Mouse (Mus musculus): ENCODE data around the gene Pick1. TPM values are rescaled to one million over a fixed set of nuclear protein-coding genes. Genes with fewer than 3 reads are reported as not detected.
A peak's percentile ranks its signal among the peaks of the same experiment; 100 is the strongest.

Pick1 gene
- polyA plus RNA-seq, 1 experiment from 2014 or later = 36.5 TPM

DNA sequence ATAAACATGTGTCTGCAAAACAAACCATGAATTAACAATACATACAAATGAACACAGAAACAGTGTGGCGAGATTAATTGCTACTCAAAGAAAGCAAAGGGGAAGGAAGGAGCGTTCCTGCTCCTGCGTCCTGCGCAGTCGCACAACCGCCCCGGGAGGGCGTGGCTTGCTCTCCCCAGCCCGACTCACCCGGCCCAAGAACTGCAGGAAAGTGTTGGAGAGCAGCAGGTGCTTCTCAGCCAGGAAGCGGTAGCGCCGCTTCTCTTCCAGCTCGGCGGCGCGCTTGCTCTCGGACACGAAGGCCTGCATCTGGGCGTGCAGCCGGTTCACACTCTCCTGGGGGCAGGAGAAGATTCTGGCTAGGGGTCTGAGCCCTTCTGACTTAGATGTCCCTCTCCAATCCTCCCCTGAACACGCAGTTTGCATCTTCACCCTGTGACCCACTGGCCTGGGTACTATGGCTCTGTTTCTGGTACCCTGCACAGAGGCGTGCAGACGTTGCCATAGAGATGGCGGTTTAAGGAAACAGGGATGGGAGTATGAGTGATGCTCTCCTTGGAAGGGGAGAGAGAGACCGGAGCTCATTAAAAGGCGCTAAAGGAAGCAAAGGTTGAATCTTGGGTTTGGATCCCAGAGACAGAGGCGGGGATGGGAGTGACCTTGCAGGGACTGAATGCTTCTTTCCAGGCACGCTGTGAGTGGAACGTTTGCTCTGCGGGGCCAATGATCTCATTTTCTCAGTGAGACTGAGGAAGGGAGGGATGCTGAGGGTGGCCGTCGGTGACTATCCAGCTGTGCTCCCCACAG lies 41.5 kb downstream of the Pick1 start:
- peaks cover 10% of the 10 kb centered on the region for H3K4me1 ChIP-seq (ENCODE audit: control insufficient read depth, insufficient read depth, low read length)
- no peaks in the 10 kb centered on the region for H3K9me3 ChIP-seq (replicated peaks; ENCODE audit: control insufficient read depth, low read length)
- H3K4me3 ChIP-seq (ENCODE audit: low read length) = peak overlapping the region; percentile 51
- peak; percentile 77 for ATAC-seq (replicated peaks; ENCODE audit: extremely low read depth, insufficient read depth, low FRiP score)
- peak overlapping the region; percentile 70 for H3K9ac ChIP-seq (ENCODE audit: low read length)
- H3K27me3 ChIP-seq (ENCODE audit: control insufficient read depth, insufficient read depth, low read length) = peaks cover 4% of the 10 kb centered on the region; the same call in 1 of the 2 replicates
- H3K36me3 ChIP-seq (ENCODE audit: control insufficient read depth, insufficient read depth) = no peaks in the 10 kb centered on the region
- peak overlapping the region; percentile 85 for H3K4me2 ChIP-seq (ENCODE audit: low read depth, low read length)
- 2% methylated on average over 33 of the region's 33 CpGs for WGBS
- peak overlapping the region; percentile 59; the same call in 1 of the 2 replicates for H3K27ac ChIP-seq (ENCODE audit: low read length)

DNA sequence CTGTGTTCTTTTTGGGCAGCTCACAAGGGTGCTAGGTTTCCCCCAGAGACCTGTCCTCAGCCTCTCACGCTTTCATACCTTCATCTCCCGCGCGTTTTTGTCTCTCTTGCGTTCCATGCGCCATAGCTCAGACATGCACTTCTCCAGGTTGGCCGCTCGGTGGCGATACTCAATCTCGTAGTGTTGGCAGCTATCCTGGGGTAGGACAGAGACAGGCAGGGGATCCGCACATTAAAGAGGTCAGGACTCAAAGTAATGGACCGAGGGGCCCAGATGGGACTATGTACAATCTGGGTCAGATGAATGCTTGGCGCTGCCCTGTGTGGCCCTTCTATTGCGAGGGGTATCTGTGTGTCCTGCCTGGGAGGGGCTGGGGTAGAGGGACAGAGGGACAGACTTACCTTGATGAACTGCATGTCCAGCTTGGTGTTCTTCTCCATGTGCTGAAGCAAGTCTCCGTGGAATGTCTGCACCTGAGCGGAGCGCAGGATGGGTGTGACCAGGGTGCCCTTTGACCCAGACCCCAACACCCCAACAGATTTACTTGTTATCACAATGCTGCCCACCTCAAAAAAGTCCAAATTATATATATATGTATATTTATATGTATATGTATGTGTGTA lies 42.3 kb downstream of the Pick1 start:
- Histone ChIP-seq H3K36me3 (ENCODE audit: control insufficient read depth, insufficient read depth) (no peaks in the 10 kb centered on the region), H3K27me3 (ENCODE audit: control insufficient read depth, insufficient read depth, low read length) (peaks cover 4% of the 10 kb centered on the region; the same call in 1 of the 2 replicates), H3K27ac (ENCODE audit: low read length) (no peak overlapping the region), H3K4me1 (ENCODE audit: control insufficient read depth, insufficient read depth, low read length) (peaks cover 10% of the 10 kb centered on the region), H3K9ac (ENCODE audit: low read length) (peak overlapping the region; percentile 70), H3K4me3 (ENCODE audit: low read length) (peak overlapping the region; percentile 51), H3K9me3 (replicated peaks; ENCODE audit: control insufficient read depth, low read length) (no peaks in the 10 kb centered on the region), H3K4me2 (ENCODE audit: low read depth, low read length) (peak overlapping the region; percentile 85)
- 19% methylated on average over 17 of the region's 17 CpGs for whole genome bisulfite sequencing
- no peak for ATAC-seq (replicated peaks; ENCODE audit: extremely low read depth, insufficient read depth, low FRiP score)

DNA sequence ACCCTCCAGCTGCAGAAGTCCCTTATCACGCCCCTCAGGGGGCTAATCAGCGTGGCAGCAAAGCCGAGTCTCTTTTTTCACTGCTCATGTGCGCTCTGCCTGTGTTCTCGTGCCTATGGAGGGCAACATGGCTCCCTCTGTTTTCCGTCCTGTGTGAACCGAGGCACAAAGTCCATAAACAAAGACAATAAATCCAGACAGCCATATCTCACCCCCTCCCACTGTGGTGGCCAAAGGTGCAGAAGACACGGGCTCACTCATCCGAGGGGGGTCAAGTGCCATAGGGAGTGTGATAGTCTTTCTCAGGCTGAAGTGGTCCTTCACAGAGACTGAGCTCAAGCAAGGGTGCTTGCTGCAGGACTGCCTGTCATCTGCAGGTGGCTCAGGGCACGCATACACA lies 44.0 kb downstream of the Pick1 start:
- 53% methylated on average over 10 of the region's 10 CpGs for WGBS
- peaks cover 4% of the 10 kb centered on the region; the same call in 1 of the 2 replicates for H3K27me3 ChIP-seq (ENCODE audit: control insufficient read depth, insufficient read depth, low read length)
- no peaks in the 10 kb centered on the region for H3K9me3 ChIP-seq (replicated peaks; ENCODE audit: control insufficient read depth, low read length)
- no peak overlapping the region for H3K4me2 ChIP-seq (ENCODE audit: low read depth, low read length)
- no peak overlapping the region for H3K9ac ChIP-seq (ENCODE audit: low read length)
- no peak overlapping the region for H3K4me3 ChIP-seq (ENCODE audit: low read length)
- no peak overlapping the region for H3K27ac ChIP-seq (ENCODE audit: low read length)
- peaks cover 10% of the 10 kb centered on the region for H3K4me1 ChIP-seq (ENCODE audit: control insufficient read depth, insufficient read depth, low read length)
- no peak for ATAC-seq (replicated peaks; ENCODE audit: extremely low read depth, insufficient read depth, low FRiP score)
- H3K36me3 ChIP-seq (ENCODE audit: control insufficient read depth, insufficient read depth) = no peaks in the 10 kb centered on the region

DNA sequence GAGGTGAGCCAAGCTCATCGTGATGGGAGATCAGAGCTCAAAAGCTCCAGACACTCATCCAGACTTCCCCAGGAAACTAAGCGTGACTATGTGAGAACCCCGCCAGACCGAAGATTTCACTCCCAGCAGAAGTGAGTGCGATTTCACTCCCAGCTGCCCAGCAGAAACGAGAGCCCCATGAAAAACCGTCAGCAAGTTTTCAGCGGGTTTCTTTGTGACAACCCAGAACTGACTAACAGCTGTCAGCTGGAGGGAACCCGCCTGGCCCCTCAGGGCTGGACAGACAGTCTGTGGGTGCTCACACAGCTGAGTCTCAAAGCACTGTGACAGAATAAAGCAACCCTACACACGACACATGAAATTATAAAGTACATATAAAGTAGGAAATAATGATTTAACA lies 48.8 kb downstream of the Pick1 start:
- Histone ChIP-seq H3K27ac (ENCODE audit: low read length) (no peak overlapping the region), H3K4me3 (ENCODE audit: low read length) (no peak overlapping the region), H3K36me3 (ENCODE audit: control insufficient read depth, insufficient read depth) (no peaks in the 10 kb centered on the region), H3K4me1 (ENCODE audit: control insufficient read depth, insufficient read depth, low read length) (peaks cover 5% of the 10 kb centered on the region), H3K4me2 (ENCODE audit: low read depth, low read length) (no peak overlapping the region), H3K9me3 (replicated peaks; ENCODE audit: control insufficient read depth, low read length) (no peaks in the 10 kb centered on the region), H3K9ac (ENCODE audit: low read length) (no peak overlapping the region), H3K27me3 (ENCODE audit: control insufficient read depth, insufficient read depth, low read length) (no peaks in the 10 kb centered on the region)
- 54% methylated on average over 10 of the region's 10 CpGs for WGBS
- no peak for ATAC-seq (replicated peaks; ENCODE audit: extremely low read depth, insufficient read depth, low FRiP score)

DNA sequence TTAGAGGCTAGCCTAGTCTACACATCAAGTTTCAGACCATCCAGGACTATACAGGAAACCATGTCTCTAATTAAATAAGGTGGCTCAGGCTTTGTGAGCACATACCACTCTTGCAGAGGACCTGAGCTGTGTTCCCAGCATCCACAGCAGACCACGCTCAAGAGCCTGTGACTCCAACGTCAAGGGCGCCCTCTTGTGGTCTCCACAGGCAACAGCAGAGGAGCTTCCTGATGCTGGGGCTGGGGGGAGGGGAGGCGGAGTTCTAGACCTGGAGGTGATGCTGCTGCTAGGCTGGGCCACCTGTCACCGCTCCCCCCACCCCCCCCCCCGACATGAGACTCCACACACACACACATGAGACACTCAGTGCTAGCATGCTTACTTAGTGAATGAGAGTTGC lies 51.2 kb downstream of the Pick1 start:
- no peak for ATAC-seq (replicated peaks; ENCODE audit: extremely low read depth, insufficient read depth, low FRiP score)
- Histone ChIP-seq H3K9me3 (replicated peaks; ENCODE audit: control insufficient read depth, low read length) (no peaks in the 10 kb centered on the region), H3K9ac (ENCODE audit: low read length) (no peak overlapping the region), H3K27me3 (ENCODE audit: control insufficient read depth, insufficient read depth, low read length) (no peaks in the 10 kb centered on the region), H3K4me2 (ENCODE audit: low read depth, low read length) (no peak overlapping the region), H3K4me1 (ENCODE audit: control insufficient read depth, insufficient read depth, low read length) (peaks cover 5% of the 10 kb centered on the region), H3K27ac (ENCODE audit: low read length) (no peak overlapping the region), H3K4me3 (ENCODE audit: low read length) (no peak overlapping the region), H3K36me3 (ENCODE audit: control insufficient read depth, insufficient read depth) (no peaks in the 10 kb centered on the region)
- 31% methylated on average over 6 of the region's 6 CpGs for WGBS

DNA sequence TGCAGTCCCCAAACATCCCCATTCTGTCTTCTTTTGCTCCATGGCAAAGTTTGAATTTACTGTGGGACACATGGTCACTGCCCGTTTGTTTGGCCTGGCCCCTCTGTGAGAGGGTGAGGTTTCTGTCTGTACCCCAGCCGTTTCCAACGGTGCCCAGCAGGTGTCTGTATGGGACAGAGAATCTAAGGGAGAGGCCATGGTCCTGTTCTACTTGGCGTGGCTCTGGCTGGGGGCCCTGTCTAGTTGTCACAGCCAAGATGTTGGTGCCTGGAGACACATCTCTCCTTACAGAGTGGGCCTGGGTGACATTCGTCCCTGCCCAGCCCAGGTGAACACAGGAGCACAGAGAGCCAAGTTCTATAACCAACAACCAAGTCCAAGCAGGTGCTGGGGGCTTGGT lies 51.9 kb downstream of the Pick1 start:
- ATAC-seq (replicated peaks; ENCODE audit: extremely low read depth, insufficient read depth, low FRiP score) = no peak
- H3K4me3 ChIP-seq (ENCODE audit: low read length) = no peak overlapping the region
- H3K4me1 ChIP-seq (ENCODE audit: control insufficient read depth, insufficient read depth, low read length) = peaks cover 5% of the 10 kb centered on the region
- no peaks in the 10 kb centered on the region for H3K36me3 ChIP-seq (ENCODE audit: control insufficient read depth, insufficient read depth)
- no peak overlapping the region for H3K27ac ChIP-seq (ENCODE audit: low read length)
- H3K27me3 ChIP-seq (ENCODE audit: control insufficient read depth, insufficient read depth, low read length) = no peaks in the 10 kb centered on the region
- no peaks in the 10 kb centered on the region for H3K9me3 ChIP-seq (replicated peaks; ENCODE audit: control insufficient read depth, low read length)
- H3K4me2 ChIP-seq (ENCODE audit: low read depth, low read length) = no peak overlapping the region
- no peak overlapping the region for H3K9ac ChIP-seq (ENCODE audit: low read length)
- 49% methylated on average over 5 of the region's 5 CpGs for WGBS

DNA sequence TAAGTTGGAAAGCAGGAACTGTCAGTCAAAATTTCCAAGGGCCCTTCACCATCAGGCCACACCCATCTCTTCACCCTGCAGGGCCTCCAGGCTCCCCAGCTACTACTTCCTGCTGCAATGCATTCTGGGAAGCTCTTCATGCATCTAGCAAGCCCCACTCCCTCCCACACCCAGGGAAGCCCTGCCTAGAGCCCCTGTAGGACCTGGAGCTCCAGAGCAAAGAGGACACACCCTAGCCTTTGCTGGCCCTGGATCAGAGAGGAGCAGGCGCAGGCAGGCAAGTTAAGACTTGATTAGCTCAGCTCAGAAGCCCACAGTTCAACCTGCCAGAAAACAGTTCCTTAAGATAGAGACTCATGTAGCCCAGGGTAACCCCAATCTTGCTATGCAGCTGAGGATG lies 52.4 kb downstream of the Pick1 start:
- H3K4me2 ChIP-seq (ENCODE audit: low read depth, low read length) = no peak overlapping the region
- H3K9me3 ChIP-seq (replicated peaks; ENCODE audit: control insufficient read depth, low read length) = no peaks in the 10 kb centered on the region
- peaks cover 5% of the 10 kb centered on the region for H3K4me1 ChIP-seq (ENCODE audit: control insufficient read depth, insufficient read depth, low read length)
- no peaks in the 10 kb centered on the region for H3K27me3 ChIP-seq (ENCODE audit: control insufficient read depth, insufficient read depth, low read length)
- H3K4me3 ChIP-seq (ENCODE audit: low read length) = no peak overlapping the region
- ATAC-seq (replicated peaks; ENCODE audit: extremely low read depth, insufficient read depth, low FRiP score) = no peak; the same call in 1 of the 2 replicates
- H3K27ac ChIP-seq (ENCODE audit: low read length) = no peak overlapping the region
- no peak overlapping the region for H3K9ac ChIP-seq (ENCODE audit: low read length)
- H3K36me3 ChIP-seq (ENCODE audit: control insufficient read depth, insufficient read depth) = no peaks in the 10 kb centered on the region
- 80% methylated on average over 1 of the region's 1 CpGs for WGBS

DNA sequence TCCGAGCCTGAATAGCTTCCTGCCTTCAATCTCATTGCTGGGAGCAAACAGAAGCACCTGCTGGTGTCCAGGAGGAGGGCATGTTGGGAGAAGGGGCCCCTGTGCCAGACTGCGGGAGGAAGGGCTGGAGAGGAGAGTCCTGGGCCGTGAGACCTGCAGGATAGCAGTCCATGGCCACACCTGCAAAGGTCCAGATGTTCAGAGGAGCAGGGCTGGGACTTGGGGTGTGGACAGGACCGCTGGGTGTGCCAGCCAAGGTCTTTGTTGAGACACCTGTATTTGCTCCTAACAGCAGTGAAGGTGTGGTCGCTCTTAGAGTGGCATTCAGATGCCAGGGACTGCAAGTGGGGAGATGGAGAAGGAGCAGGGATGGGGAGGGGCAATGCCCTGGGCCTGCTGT lies 53.5 kb downstream of the Pick1 start:
- Histone ChIP-seq H3K27ac (ENCODE audit: low read length) (no peak overlapping the region), H3K9me3 (replicated peaks; ENCODE audit: control insufficient read depth, low read length) (no peaks in the 10 kb centered on the region), H3K4me3 (ENCODE audit: low read length) (no peak overlapping the region), H3K27me3 (ENCODE audit: control insufficient read depth, insufficient read depth, low read length) (no peaks in the 10 kb centered on the region), H3K36me3 (ENCODE audit: control insufficient read depth, insufficient read depth) (no peaks in the 10 kb centered on the region), H3K4me2 (ENCODE audit: low read depth, low read length) (no peak overlapping the region), H3K4me1 (ENCODE audit: control insufficient read depth, insufficient read depth, low read length) (peaks cover 5% of the 10 kb centered on the region), H3K9ac (ENCODE audit: low read length) (no peak overlapping the region)
- WGBS = 70% methylated on average over 5 of the region's 5 CpGs
- no peak for ATAC-seq (replicated peaks; ENCODE audit: extremely low read depth, insufficient read depth, low FRiP score)

DNA sequence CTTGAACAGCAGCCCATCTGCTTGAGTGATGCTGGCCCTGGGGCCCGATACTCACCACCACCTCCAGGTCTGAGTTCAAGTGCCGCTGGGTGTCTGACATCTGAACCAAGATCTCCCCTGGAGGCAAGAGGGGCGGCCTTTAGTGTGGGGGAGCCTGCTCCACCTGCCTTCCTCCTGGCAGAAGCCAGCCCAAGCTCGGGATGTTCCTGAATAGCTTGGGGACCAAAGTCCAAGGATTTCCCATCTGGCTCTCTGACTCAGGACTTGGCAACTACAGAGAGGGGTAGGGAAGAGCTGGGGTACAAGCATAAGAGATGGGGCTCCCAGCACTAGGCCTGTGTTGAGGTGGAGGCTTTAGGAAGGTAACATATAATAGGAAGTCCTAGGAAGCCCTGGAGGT lies 54.4 kb downstream of the Pick1 start:
- H3K27ac ChIP-seq (ENCODE audit: low read length) = no peak overlapping the region
- ATAC-seq (replicated peaks; ENCODE audit: extremely low read depth, insufficient read depth, low FRiP score) = no peak
- H3K9me3 ChIP-seq (replicated peaks; ENCODE audit: control insufficient read depth, low read length) = no peaks in the 10 kb centered on the region
- peaks cover 5% of the 10 kb centered on the region for H3K4me1 ChIP-seq (ENCODE audit: control insufficient read depth, insufficient read depth, low read length)
- no peaks in the 10 kb centered on the region for H3K36me3 ChIP-seq (ENCODE audit: control insufficient read depth, insufficient read depth)
- H3K9ac ChIP-seq (ENCODE audit: low read length) = no peak overlapping the region
- H3K4me2 ChIP-seq (ENCODE audit: low read depth, low read length) = no peak overlapping the region
- no peak overlapping the region for H3K4me3 ChIP-seq (ENCODE audit: low read length)
- H3K27me3 ChIP-seq (ENCODE audit: control insufficient read depth, insufficient read depth, low read length) = no peaks in the 10 kb centered on the region
- 82% methylated on average over 4 of the region's 4 CpGs for WGBS
